Comparison of ENCODE assay signal across 8 mouse cellular contexts in the genomic region with DNA sequence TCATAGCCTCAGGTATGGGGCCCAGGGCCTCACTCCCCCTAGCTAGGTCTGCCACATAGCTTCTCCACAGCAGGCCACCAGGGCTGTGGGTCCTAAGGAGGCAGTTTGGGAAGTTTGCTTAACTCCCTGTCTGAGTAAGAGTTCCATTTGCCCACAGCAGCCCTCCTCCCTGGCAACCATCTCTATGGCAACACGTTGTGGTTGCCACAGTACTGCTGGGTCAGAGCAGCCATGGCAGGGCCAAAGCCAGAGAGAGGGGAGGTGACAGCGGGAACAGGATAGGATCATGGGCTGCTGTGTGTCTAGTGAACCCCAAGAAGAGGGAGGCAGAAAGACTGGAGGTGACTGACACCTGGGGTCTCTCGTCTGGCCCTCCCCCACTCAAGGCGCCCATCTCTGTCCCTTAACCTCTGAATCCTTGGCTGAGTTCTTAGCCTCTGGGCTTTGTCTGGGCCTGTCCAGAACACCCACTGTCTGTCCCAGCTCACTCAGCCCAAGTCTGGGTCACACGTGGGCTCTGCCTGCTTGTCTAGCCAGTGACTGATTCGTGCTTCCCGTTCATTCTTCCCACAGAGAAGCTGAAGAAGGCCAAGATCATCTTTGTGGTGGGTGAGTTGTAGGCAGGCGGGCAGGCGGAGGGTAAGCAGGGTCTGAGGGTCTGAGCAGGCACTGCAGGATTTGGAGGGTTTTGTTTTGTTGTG. TPM values are rescaled to one million over a fixed set of nuclear protein-coding genes. Genes with fewer than 3 reads are reported as not detected.
DNase-seq lines count a peak whose midpoint lies in the region; ATAC-seq and TF ChIP-seq lines count a peak whose summit lies in the region.

No protein-coding gene starts in this region.

- no peak for TF ChIP-seq CTCF in liver, postnatal 0 days (IDR thresholded peaks at IDR 0.05; ENCODE audit: low read depth)

- H3K4me2 ChIP-seq in liver, postnatal 0 days (ENCODE audit: low read depth, low read length), result no peak overlapping the region
- H3K4me2 ChIP-seq in liver, embryonic 12.5 days, result no peak overlapping the region
- peak overlapping the region; percentile 41 for H3K4me2 ChIP-seq in midbrain, embryonic 12.5 days (replicated peaks)

- H3K4me3 ChIP-seq in liver, postnatal 0 days (ENCODE audit: low read depth, low read length), result no peak overlapping the region
- no peak overlapping the region for H3K4me3 ChIP-seq in liver, embryonic 12.5 days
- H3K4me3 ChIP-seq in midbrain, embryonic 12.5 days, result peak overlapping the region; percentile 15; the same call in 1 of the 2 replicates

- H3K27me3 ChIP-seq in liver, postnatal 0 days (ENCODE audit: insufficient read depth, low read length), result no peaks in the 10 kb centered on the region
- no peaks in the 10 kb centered on the region for H3K27me3 ChIP-seq in liver, embryonic 12.5 days (replicated peaks)
- H3K27me3 ChIP-seq in midbrain, embryonic 12.5 days, result no peaks in the 10 kb centered on the region; the same call in 1 of the 2 replicates

- H3K4me1 ChIP-seq in liver, postnatal 0 days (ENCODE audit: insufficient read depth), result peaks cover 2% of the 10 kb centered on the region; the same call in 1 of the 2 replicates
- H3K4me1 ChIP-seq in liver, embryonic 12.5 days, result peaks cover 42% of the 10 kb centered on the region
- H3K4me1 ChIP-seq in midbrain, embryonic 12.5 days, result peaks cover 54% of the 10 kb centered on the region

- no peaks in the 10 kb centered on the region for H3K36me3 ChIP-seq in liver, postnatal 0 days (replicated peaks; ENCODE audit: insufficient read depth, low read length)
- no peaks in the 10 kb centered on the region for H3K36me3 ChIP-seq in liver, embryonic 12.5 days
- H3K36me3 ChIP-seq in midbrain, embryonic 12.5 days, result 0 out of 2 replicates have a peak, but pooled peaks cover 4% of the 10 kb centered on the region

- TF ChIP-seq EP300 in liver, postnatal 0 days (IDR thresholded peaks at IDR 0.05; ENCODE audit: low read depth), result no peak

- no peak overlapping the region for H3K9ac ChIP-seq in liver, postnatal 0 days (replicated peaks)
- no peak overlapping the region for H3K9ac ChIP-seq in liver, embryonic 12.5 days
- H3K9ac ChIP-seq in midbrain, embryonic 12.5 days (replicated peaks), result peak overlapping the region; percentile 41; the same call in 1 of the 2 replicates

- peak; percentile 56 for DNase-seq in liver, postnatal 0 days
- DNase-seq in adrenal gland, postnatal 25 days, result peak; percentile 46
- DNase-seq in forelimb bud, embryonic 11.5 days (ENCODE audit: low read depth, low spot score), result peak; percentile 77
- peak; percentile 75 for DNase-seq in kidney, postnatal 10 days
- DNase-seq in spleen, adult 18-20 months, result no peak
- no peak for DNase-seq in right cerebral cortex, adult 18-20 months

- peak; percentile 24; the same call in 1 of the 2 replicates for ATAC-seq in liver, postnatal 0 days
- ATAC-seq in liver, embryonic 12.5 days, result no peak
- ATAC-seq in midbrain, embryonic 12.5 days (ENCODE audit: low FRiP score, low read depth), result peak; percentile 62

- no peaks in the 10 kb centered on the region for H3K9me3 ChIP-seq in liver, postnatal 0 days (ENCODE audit: low read length)
- H3K9me3 ChIP-seq in liver, embryonic 12.5 days (replicated peaks), result no peaks in the 10 kb centered on the region
- no peaks in the 10 kb centered on the region for H3K9me3 ChIP-seq in midbrain, embryonic 12.5 days

- H3K27ac ChIP-seq in liver, postnatal 0 days (ENCODE audit: low read depth), result no peak overlapping the region
- H3K27ac ChIP-seq in liver, embryonic 12.5 days, result no peak overlapping the region
- H3K27ac ChIP-seq in midbrain, embryonic 12.5 days (replicated peaks), result peak overlapping the region; percentile 56; the same call in 1 of the 2 replicates

- 58% methylated on average over 9 of the region's 9 CpGs for WGBS in liver, postnatal 0 days (ENCODE audit: insufficient replicate concordance)
- 52% methylated on average over 9 of the region's 9 CpGs for WGBS in liver, embryonic 12.5 days (ENCODE audit: insufficient replicate concordance)
- 23% methylated on average over 9 of the region's 9 CpGs for WGBS in midbrain, embryonic 12.5 days

RNA-seq across cellular contexts. Expression of a gene that starts 7.9 kb away (rescaled TPM):
- 1.3 and 5.9 TPM in 2 replicates for polyA plus RNA-seq in liver, postnatal 0 days (2015; fragmentation: Nextera tagmentation; extraction: Ambion mirVana)
- 2.6 TPM in 2 replicates for polyA plus RNA-seq in liver, embryonic 12.5 days (2016; fragmentation: Nextera tagmentation; extraction: Ambion mirVana)
- total RNA-seq in adrenal gland, postnatal 25 days (2021), result 43.4 and 61.9 TPM in 2 replicates
- 31.6 and 34.7 TPM in 2 replicates for polyA plus RNA-seq in midbrain, embryonic 12.5 days (2016; fragmentation: Nextera tagmentation; extraction: Ambion mirVana)

RNA-seq across cellular contexts. Expression of a gene that starts 17.0 kb away (rescaled TPM):
- polyA plus RNA-seq in liver, postnatal 0 days (2015; fragmentation: Nextera tagmentation; extraction: Ambion mirVana), result 29.9 and 30.2 TPM in 2 replicates
- 32.4 and 35.4 TPM in 2 replicates for polyA plus RNA-seq in liver, embryonic 12.5 days (2016; fragmentation: Nextera tagmentation; extraction: Ambion mirVana)
- 105 and 106 TPM in 2 replicates for total RNA-seq in adrenal gland, postnatal 25 days (2021)
- polyA plus RNA-seq in midbrain, embryonic 12.5 days (2016; fragmentation: Nextera tagmentation; extraction: Ambion mirVana), result 27.7 and 29.5 TPM in 2 replicates

RNA-seq across cellular contexts. Expression of a gene that starts 29.9 kb away (rescaled TPM):
- polyA plus RNA-seq in liver, postnatal 0 days (2015; fragmentation: Nextera tagmentation; extraction: Ambion mirVana), result 14.0 and 15.9 TPM in 2 replicates
- 14.5 and 15.4 TPM in 2 replicates for polyA plus RNA-seq in liver, embryonic 12.5 days (2016; fragmentation: Nextera tagmentation; extraction: Ambion mirVana)
- 48.4 and 56.0 TPM in 2 replicates for total RNA-seq in adrenal gland, postnatal 25 days (2021)
- polyA plus RNA-seq in midbrain, embryonic 12.5 days (2016; fragmentation: Nextera tagmentation; extraction: Ambion mirVana), result 10.6 and 11.2 TPM in 2 replicates

RNA-seq across cellular contexts. Expression of a gene that starts 42.5 kb away (rescaled TPM):
- polyA plus RNA-seq in liver, postnatal 0 days (2015; fragmentation: Nextera tagmentation; extraction: Ambion mirVana), result 4.3 and 5.8 TPM in 2 replicates
- 17.5 and 18.9 TPM in 2 replicates for polyA plus RNA-seq in liver, embryonic 12.5 days (2016; fragmentation: Nextera tagmentation; extraction: Ambion mirVana)
- total RNA-seq in adrenal gland, postnatal 25 days (2021), result 8.8 and 9.4 TPM in 2 replicates
- 16.1 and 17.9 TPM in 2 replicates for polyA plus RNA-seq in midbrain, embryonic 12.5 days (2016; fragmentation: Nextera tagmentation; extraction: Ambion mirVana)

RNA-seq across cellular contexts. Expression of a gene that starts 53.9 kb away (rescaled TPM):
- polyA plus RNA-seq in liver, postnatal 0 days (2015; fragmentation: Nextera tagmentation; extraction: Ambion mirVana), result not detected in 2 replicates
- not detected in 2 replicates for polyA plus RNA-seq in liver, embryonic 12.5 days (2016; fragmentation: Nextera tagmentation; extraction: Ambion mirVana)
- not detected in 2 replicates for total RNA-seq in adrenal gland, postnatal 25 days (2021)
- 0.16 and 0.56 TPM in 2 replicates for polyA plus RNA-seq in midbrain, embryonic 12.5 days (2016; fragmentation: Nextera tagmentation; extraction: Ambion mirVana)

Comparison
In these comparisons a context has a peak if more than half of its experiments do, and no peak if none do; other contexts are left out.
1. DNase-seq: peak in liver, postnatal 0 days (single experiment), adrenal gland, postnatal 25 days (single experiment), forelimb bud, embryonic 11.5 days (single experiment) and kidney, postnatal 10 days (single experiment); none in spleen, adult 18-20 months (0 of 2) and right cerebral cortex, adult 18-20 months (single experiment).